Mouse (Mus musculus) hindbrain, embryonic 12.5 days (tissue): ENCODE data around the gene Nptn. TPM values are rescaled to one million over a fixed set of nuclear protein-coding genes. Genes with fewer than 3 reads are reported as not detected.

Experiments used
- ATAC-seq: fragments of 200-750 bp; cut with Nextera tagmentation; 2 replicates; pipeline ENCODE4 v1.8.0; 2017; ENCODE audit warnings: moderate TSS enrichment; ENCODE audit not compliant: low FRiP score
- H3K27ac ChIP-seq: fragments of 300-500 bp; sonication (generic); 2 replicates; pipeline ENCODE4 v1.5.1; 2016; ENCODE audit warnings: mild to moderate bottlenecking
- H3K27me3 ChIP-seq: fragments of 300-500 bp; sonication (generic); 2 replicates; pipeline ENCODE4 v1.6.1; 2016; ENCODE audit warnings: mild to moderate bottlenecking
- H3K36me3 ChIP-seq: fragments of 300-500 bp; sonication (generic); 2 replicates; pipeline ENCODE4 v1.6.1; 2016; ENCODE audit warnings: mild to moderate bottlenecking
- H3K4me1 ChIP-seq: fragments of 300-500 bp; sonication (generic); 2 replicates; pipeline ENCODE4 v1.6.1; 2016
- H3K4me2 ChIP-seq: fragments of 300-500 bp; sonication (generic); replicated peaks from 2 replicates; pipeline ENCODE4 v1.6.1; 2016; ENCODE audit warnings: mild to moderate bottlenecking
- H3K4me3 ChIP-seq: fragments of 300-500 bp; sonication (generic); 2 replicates; pipeline ENCODE4 v1.5.1; 2016; ENCODE audit warnings: mild to moderate bottlenecking
- H3K9ac ChIP-seq: fragments of 300-500 bp; sonication (generic); 2 replicates; pipeline ENCODE4 v1.6.1; 2016; ENCODE audit warnings: mild to moderate bottlenecking, moderate library complexity
- H3K9me3 ChIP-seq: fragments of 300-500 bp; sonication (generic); replicated peaks from 2 replicates; pipeline ENCODE4 v1.6.1; 2016; ENCODE audit warnings: mild to moderate bottlenecking
- WGBS: fragments of 180-500 bp; shearing (Covaris S2); methylation state at CpG from one replicate; pipeline ENCODE4 v1.1.7; 2016; 5-methylcytosine and 5-hydroxymethylcytosine counted together
- polyA plus RNA-seq: library from polyadenylated mRNA; unstranded; fragments of >200 nt; fragmentation: Nextera tagmentation; extraction: Ambion mirVana; gene quantifications from 2 replicates; pipeline ENCODE4 v1.2.1, GENCODE M21; 2016

The Nptn gene
- polyA plus RNA-seq, 1 experiment from 2014 or later: 92.1 TPM

GRCm38 (mm10) chr9:58685290-58685689, 103.2 kb downstream of the Nptn start:
- 88% methylated on average over 10 of the region's 10 CpGs for WGBS
- no peaks in the 10 kb centered on the region for H3K9me3 ChIP-seq
- H3K4me1 ChIP-seq: no peaks in the 10 kb centered on the region

GRCm38 (mm10) chr9:58688076-58688475, 106.0 kb downstream of the Nptn start:
- H3K9ac ChIP-seq: no peak overlapping the region
- H3K4me3 ChIP-seq: no peak overlapping the region
- no peak overlapping the region for H3K4me2 ChIP-seq
- 87% methylated on average over 4 of the region's 4 CpGs for WGBS
- H3K27me3 ChIP-seq: no peaks in the 10 kb centered on the region
- no peak for ATAC-seq
- no peaks in the 10 kb centered on the region for H3K36me3 ChIP-seq
- H3K4me1 ChIP-seq: no peaks in the 10 kb centered on the region
- no peak overlapping the region for H3K27ac ChIP-seq
- no peaks in the 10 kb centered on the region for H3K9me3 ChIP-seq

More at GRCm38 (mm10) chr9:58685290-58685689, 103.2 kb downstream of the Nptn start:
- Histone ChIP-seq H3K27me3 (no peaks in the 10 kb centered on the region), H3K4me2 (no peak overlapping the region), H3K9ac (no peak overlapping the region), H3K27ac (no peak overlapping the region), H3K36me3 (no peaks in the 10 kb centered on the region), H3K4me3 (no peak overlapping the region)
- no peak for ATAC-seq

- Histone ChIP-seq H3K27ac (no peak overlapping the region), H3K4me3 (no peak overlapping the region), H3K36me3 (no peaks in the 10 kb centered on the region), H3K4me2 (no peak overlapping the region), H3K4me1 (no peaks in the 10 kb centered on the region), H3K9me3 (peaks cover 7% of the 10 kb centered on the region; the same call in 1 of the 2 replicates), H3K9ac (no peak overlapping the region), H3K27me3 (no peaks in the 10 kb centered on the region)
- no peak for ATAC-seq
- WGBS: 83% methylated on average over 4 of the region's 4 CpGs
Measured at GRCm38 (mm10) chr9:58690701-58691100, 108.7 kb downstream of the Nptn start.

- no peak for ATAC-seq
- WGBS: 88% methylated on average over 7 of the region's 7 CpGs
- Histone ChIP-seq H3K9me3 (peaks cover 7% of the 10 kb centered on the region; the same call in 1 of the 2 replicates), H3K27ac (no peak overlapping the region), H3K27me3 (no peaks in the 10 kb centered on the region), H3K4me3 (no peak overlapping the region), H3K4me2 (no peak overlapping the region), H3K4me1 (no peaks in the 10 kb centered on the region), H3K36me3 (no peaks in the 10 kb centered on the region), H3K9ac (no peak overlapping the region)
Measured at GRCm38 (mm10) chr9:58691471-58691870, 109.4 kb downstream of the Nptn start.

- Histone ChIP-seq H3K36me3 (no peaks in the 10 kb centered on the region), H3K27ac (no peak overlapping the region), H3K27me3 (no peaks in the 10 kb centered on the region), H3K4me2 (no peak overlapping the region), H3K9me3 (peaks cover 7% of the 10 kb centered on the region; the same call in 1 of the 2 replicates), H3K4me1 (no peaks in the 10 kb centered on the region), H3K9ac (no peak overlapping the region), H3K4me3 (no peak overlapping the region)
- no peak for ATAC-seq
- 99% methylated on average over 2 of the region's 2 CpGs for WGBS
Measured at GRCm38 (mm10) chr9:58698486-58698885, 116.4 kb downstream of the Nptn start.

- Histone ChIP-seq H3K27ac (no peak overlapping the region), H3K9ac (no peak overlapping the region), H3K27me3 (no peaks in the 10 kb centered on the region), H3K4me2 (no peak overlapping the region), H3K4me1 (no peaks in the 10 kb centered on the region), H3K9me3 (no peaks in the 10 kb centered on the region), H3K4me3 (no peak overlapping the region), H3K36me3 (no peaks in the 10 kb centered on the region)
- ATAC-seq: no peak
- WGBS: 91% methylated on average over 2 of the region's 2 CpGs
Measured at GRCm38 (mm10) chr9:58701751-58702150, 119.7 kb downstream of the Nptn start.

GRCm38 (mm10) chr9:58703766-58704165, 121.7 kb downstream of the Nptn start:
- Histone ChIP-seq H3K4me3 (no peak overlapping the region), H3K36me3 (no peaks in the 10 kb centered on the region), H3K27me3 (no peaks in the 10 kb centered on the region), H3K4me2 (no peak overlapping the region), H3K9me3 (no peaks in the 10 kb centered on the region), H3K27ac (no peak overlapping the region), H3K9ac (no peak overlapping the region), H3K4me1 (no peaks in the 10 kb centered on the region)
- WGBS: 89% methylated on average over 7 of the region's 7 CpGs
- ATAC-seq: no peak

- H3K9ac ChIP-seq: no peak overlapping the region
- H3K4me1 ChIP-seq: no peaks in the 10 kb centered on the region
- no peak overlapping the region for H3K4me2 ChIP-seq
- H3K27ac ChIP-seq: no peak overlapping the region
- no peaks in the 10 kb centered on the region for H3K9me3 ChIP-seq
- no peak overlapping the region for H3K4me3 ChIP-seq
- H3K27me3 ChIP-seq: no peaks in the 10 kb centered on the region
- 83% methylated on average over 7 of the region's 7 CpGs for WGBS
- no peaks in the 10 kb centered on the region for H3K36me3 ChIP-seq
- ATAC-seq: no peak
Measured at GRCm38 (mm10) chr9:58706024-58706423, 124.0 kb downstream of the Nptn start.

Other genes starting within 250 kb of the Nptn start
- gene Tbc1d21, start 211.8 kb upstream of the Nptn start, polyA plus RNA-seq: not detected in 2 replicates
- gene Insyn1, start 93.6 kb upstream of the Nptn start, polyA plus RNA-seq: 5.2 and 5.6 TPM in 2 replicates
- 45.9 and 48.9 TPM in 2 replicates for gene Cd276, start 26.8 kb upstream of the Nptn start, polyA plus RNA-seq
- 2.1 and 3.5 TPM in 2 replicates for gene Rec114, start 161.7 kb downstream of the Nptn start, polyA plus RNA-seq
- gene Hcn4, start 241.2 kb downstream of the Nptn start, polyA plus RNA-seq: 1.8 and 2.7 TPM in 2 replicates